Mouse (Mus musculus): ENCODE results near the gene P2rx4.

DNA sequence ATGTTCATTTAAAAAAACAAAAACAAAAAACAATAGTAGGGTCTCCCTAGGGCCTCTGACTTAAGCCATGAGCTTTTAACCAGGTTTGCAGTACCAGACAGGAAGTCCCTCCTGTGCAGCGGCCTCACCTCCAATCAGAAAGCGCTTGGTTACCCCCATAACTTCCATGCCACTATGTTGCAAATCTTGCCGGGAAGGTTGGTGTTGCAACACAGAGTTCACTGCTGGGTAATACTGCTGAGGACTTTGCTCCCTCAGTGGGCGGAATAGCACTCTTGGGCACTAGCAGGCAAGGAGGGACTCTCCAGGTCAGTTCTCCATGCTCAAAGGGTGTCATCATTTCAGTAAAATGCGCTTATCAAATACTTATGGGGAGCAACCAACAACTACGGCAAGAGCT lies 44.8 kb upstream of the P2rx4 start:
- TF ChIP-seq GATA1 (IDR thresholded peaks at IDR 0.05; ENCODE audit: low read length) (no peak), TAL1 (IDR thresholded peaks at IDR 0.05; ENCODE audit: low read length) (no peak)
